Mouse (Mus musculus): ENCODE results near the gene Scnn1a.
"Not testable (repeated sequence)": the region's sequence is repeated elsewhere in the genome, so short reads cannot be mapped to it uniquely, and the experiment has no call there.

Gene Scnn1a

DNA sequence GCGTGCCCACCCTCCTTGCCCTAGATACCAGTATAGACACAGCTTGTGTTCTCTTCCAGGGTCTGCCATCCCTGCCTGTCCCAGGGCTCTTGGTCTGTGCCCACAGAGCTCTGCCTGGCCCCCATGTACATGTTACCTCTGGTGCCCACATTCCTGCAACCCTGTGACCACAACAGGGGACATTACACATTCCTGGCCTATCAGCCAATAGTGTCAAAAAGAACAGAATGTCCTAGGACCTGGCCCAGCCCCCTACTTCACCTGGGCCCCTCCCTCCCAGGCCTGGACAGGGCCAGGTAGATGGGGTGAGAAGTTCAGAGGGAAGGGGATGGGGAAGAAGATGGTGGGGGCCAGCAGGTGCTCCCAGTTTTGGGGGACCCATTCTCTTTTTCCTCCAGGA, at the start of gene Scnn1a:
TSS of gene Scnn1a (plus strand) at position 337 of the 400 bp plus-strand sequence.
- no peak for DNase-seq (ENCODE audit: low read depth in 2 of 2, low spot score in 2 of 2)

DNA sequence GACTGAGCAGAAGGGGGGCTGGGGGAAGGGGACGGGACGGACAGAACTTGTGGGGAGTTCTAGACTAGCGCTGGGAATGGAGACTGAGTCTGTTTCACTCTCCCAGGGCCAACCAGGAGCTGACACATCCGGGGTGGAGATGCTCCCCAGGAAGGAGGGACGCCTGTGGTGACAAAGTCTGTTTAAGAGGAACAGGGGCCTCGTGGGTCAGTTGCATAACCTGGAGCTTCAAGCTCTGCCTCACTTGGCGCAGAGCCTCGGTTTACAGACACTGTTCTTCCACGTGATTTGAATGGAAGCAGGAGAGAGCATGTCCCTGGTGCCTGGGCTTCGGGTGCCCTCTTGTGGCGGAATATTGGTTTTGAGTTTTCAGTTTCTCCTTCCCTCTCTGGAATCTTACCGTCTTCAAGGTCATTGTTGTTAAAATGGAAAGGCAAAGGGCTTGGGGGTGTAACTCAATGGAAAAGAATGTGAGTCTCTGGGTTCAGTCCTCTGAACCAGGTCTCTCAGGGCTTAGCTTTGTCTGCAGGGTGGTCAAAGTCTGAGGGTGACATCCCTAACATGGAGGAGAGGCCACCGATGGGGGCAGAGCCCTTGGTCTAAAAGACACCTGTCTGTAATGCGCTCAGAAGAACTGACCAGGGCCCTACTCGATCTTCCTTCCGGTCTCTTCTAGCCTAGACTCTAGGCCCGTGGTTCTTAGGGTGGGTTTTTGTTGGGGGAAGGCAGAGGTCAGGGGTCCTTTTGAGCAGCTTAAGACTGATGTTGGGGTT, 48.8 kb upstream of the Scnn1a start:
- DNase-seq (ENCODE audit: low read depth in 2 of 2, low spot score in 2 of 2): peak; percentile 82 to 90

DNA sequence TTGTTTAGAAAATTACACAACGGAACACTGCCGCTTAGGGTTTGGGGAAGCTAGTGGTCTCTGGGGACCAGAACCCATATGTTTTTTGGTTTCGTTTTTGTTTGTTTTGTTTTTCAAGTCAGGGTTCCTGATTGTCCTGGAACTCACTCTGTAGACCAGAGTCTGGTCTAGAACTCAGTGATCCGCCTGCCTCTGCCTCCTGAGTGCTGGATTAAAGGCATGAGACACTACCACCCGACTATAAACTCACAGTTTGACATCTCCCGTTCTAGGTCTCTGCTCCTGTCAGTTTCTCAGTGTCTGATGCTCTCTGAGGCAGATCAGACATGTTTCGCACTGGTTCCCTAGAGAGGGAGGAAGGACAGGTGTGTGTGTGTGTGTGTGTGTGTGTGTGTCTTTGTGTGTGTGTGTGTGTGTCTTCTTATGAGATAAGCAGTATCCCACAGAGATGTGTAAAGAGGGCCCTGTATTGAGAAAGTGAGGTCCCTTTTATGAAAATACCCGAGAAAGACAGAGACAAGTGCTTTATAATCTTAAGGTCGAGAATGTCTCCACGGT, 48.2 kb upstream of the Scnn1a start:
- no peak for DNase-seq (ENCODE audit: low read depth in 2 of 2, low spot score in 2 of 2)

DNA sequence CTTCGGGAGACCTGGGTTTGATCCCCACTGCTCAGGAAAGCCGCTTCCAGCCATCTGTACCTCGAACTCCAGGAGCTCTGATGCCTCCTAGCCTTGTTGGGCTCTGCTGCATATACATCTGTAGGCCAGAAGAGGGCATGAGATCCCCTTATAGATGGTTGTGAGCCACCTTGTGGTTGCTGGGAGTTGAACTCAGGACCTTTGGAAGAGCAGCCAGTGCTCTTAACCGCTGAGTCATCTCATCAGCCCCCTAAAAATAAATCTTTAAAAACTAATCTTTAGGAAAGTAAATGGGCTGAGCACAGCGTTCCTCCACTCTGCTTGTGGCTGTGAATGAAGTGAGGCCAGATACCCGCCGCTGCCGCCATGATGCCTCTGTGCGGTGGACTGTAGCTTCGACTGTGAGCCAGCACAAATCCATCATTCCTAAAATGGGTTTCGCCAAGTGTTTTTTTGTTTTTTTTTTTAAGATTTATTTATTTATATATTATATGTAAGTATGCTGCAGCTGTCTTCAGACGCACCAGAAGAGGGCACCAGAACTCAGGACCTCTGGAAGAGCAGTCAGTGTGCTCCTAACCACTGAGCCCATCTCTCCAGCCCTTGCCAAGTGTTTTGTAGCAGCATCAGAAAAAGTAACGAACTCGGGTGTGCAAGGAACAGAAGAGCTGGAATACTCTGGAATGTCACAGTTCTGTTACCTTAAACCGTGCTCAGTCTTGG, 45.5 kb upstream of the Scnn1a start:
- DNase-seq (ENCODE audit: low read depth in 2 of 2, low spot score in 2 of 2): no peak

DNA sequence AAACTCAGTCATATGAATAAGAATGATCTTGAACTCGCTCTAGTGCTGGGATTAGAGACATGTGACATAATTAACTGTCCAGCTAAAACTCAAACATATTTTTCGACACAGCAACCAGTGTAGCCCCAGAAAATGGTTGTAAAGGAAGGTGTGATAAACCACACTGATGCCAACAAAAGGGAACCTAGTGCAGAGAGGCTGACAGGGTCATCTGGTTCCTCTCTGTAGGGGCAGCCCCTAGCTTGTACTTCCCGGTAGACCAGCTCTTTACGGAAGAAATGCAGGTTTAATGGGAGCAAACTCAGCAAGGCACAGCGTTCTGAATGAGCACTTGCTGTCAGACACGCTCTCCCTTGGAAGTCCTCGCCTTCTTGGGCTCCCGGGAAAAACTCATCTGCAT, 40.7 kb upstream of the Scnn1a start:
- DNase-seq (ENCODE audit: low read depth in 2 of 2, low spot score in 2 of 2): no peak

DNA sequence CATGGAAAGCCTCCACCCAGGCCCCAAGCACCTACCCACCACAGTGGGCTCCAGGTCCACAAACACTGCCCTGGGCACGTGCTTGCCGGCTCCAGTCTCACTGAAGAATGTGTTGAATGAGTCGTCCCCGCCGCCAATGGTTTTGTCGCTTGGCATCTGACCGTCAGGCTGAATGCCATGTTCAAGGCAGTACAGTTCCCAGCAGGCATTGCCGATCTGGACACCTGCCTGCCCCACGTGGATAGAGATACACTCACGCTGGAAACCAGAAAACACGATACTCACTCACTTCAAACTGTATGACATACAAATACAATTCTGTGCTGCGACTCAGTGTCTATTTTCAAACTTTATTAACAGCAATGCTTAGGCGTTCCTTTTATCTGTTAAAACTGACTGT, 37.7 kb upstream of the Scnn1a start:
- not testable (repeated sequence) for DNase-seq (ENCODE audit: low read depth in 2 of 2, low spot score in 2 of 2)

DNA sequence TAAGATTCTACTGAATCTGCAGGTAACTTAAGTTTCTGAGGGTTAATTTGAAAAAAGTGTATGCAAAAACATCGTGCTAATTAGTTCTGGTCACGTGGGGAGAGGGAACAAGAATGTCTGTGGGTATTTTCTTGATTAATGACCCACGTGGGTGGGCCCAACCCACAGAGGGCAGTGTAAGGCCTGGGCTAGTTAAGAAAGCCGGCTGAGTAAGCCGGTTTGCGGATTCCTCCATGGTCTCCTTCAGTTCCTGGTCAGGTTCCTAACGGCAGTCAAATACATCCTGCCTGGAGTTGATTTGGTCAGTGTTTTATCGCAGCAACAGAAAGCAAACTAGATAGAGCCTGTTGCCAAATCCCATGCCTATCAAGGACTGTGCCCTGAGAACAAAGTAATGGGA, 36.2 kb upstream of the Scnn1a start:
- no peak for DNase-seq (ENCODE audit: low read depth in 2 of 2, low spot score in 2 of 2)

DNA sequence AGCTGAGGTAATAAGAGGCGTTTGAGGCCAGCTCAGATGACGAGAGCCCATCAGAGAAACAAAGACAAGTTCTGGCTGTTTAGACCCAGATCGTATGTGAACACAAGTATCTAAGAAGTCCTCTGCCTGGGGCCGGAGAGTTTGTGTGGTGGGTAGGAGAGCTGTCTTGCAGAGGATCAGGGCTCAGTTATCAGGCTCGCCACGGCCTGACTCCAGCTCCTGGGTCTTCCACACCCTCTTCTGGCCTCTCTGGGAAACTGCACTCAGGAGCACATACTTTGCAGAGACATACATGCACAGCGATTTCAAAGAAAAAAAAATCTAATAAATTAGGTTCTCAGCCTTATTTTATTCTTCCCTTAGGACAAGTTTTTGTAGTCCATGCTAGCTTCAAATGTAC, 35.7 kb upstream of the Scnn1a start:
- no peak for DNase-seq (ENCODE audit: low read depth in 2 of 2, low spot score in 2 of 2)

DNA sequence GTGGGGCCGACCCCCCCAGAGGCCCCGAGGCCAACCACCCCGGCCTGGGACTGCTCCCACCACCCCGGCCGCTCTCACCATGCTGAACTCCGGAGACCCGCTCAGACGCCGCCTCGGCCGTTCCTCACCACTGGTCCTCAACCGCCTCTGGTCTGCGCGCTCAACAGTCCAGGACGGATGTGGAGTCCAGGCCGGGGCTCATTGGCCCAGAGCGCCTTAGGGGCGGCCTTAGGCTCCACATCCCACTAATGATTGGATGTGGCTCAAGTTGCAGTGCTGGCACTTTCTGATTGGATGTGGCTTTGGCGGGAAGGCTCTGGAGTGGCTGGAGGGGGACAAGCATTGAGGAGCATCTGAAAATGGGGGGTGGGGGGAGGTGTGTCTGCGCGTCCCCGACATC, 34.6 kb upstream of the Scnn1a start, which contains the start of gene Tuba3a:
TSS of gene Tuba3a (minus strand) at position 153 of the 400 bp plus-strand sequence.
- DNase-seq (ENCODE audit: low read depth in 2 of 2, low spot score in 2 of 2): no peak

DNA sequence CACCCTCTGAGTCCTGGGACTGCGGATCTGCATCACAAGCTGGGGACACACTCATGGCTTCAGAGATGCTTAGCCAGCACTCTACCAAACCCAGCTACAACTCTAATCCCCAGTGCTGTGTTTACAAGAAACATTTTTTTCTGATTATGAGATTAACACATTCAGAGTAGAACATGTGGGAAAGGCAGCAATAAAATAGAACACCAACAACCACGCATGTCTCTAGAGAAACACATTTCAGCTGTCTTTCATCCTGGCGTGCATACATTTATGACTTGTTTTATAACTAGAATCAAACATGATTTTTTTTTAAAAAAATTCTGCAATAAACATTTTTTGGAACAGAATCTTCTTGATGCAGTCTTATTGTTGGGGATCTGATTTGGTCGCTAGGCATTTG, 33.5 kb upstream of the Scnn1a start:
- DNase-seq (ENCODE audit: low read depth in 2 of 2, low spot score in 2 of 2): no peak

DNA sequence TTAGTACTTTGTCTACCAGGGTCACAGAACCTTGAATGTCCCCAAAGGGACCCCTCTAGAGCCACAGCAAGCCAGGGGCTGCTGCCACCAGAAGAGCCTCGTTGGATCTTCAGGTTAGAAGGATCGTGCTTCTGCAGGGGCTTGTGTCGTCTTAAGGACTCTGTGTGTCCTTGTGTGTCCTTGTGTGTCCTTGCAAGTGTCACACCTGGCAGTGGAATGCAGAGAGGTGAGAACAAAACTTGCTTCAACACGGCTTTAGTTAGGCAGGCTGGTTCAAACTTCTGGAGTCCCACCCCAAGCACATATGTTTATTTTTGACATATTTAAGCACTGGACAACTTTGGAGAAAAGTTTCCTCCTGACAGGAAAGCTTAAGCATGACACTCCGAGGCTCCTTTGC, 31.7 kb upstream of the Scnn1a start:
- DNase-seq (ENCODE audit: low read depth in 2 of 2, low spot score in 2 of 2): no peak

DNA sequence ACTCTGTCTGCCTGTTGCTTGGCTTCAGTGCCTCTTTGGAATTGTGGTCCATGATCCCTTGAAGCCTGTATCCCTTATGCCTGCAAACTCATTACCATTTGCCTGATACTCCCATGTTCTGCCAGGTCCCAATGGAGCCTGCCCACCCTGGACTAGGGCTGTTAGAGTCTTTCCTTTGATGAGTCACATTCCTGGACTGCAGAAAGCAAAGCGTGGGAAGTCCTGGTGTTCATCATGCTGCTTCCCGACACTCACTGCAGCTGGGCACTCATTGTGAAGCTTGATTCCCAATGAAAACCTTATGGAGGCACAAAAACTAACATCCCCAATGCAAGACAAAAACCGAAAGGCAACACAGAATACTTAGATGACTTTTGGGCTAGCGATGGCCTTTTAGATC, 29.1 kb upstream of the Scnn1a start:
- no peak for DNase-seq (ENCODE audit: low read depth in 2 of 2, low spot score in 2 of 2)

DNA sequence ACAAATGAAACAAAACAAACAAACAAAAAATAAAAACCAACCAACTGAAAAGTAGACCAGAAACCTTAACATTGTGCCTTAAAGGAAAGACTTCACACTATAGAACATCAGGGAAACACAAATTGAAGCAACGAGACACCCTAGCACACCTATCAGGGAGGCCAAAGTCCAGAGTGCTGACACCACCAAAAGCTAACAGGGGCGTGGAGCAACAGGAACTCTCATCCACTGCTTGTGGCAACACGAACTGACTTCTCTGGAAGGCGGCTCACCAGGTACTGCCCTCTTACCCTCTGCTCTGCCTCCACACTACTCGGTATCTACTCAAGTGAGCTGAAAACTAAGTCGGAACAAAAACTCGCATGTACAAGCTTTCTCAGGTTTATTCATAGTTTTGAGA, 28.2 kb upstream of the Scnn1a start:
- DNase-seq (ENCODE audit: low read depth in 2 of 2, low spot score in 2 of 2): no peak

DNA sequence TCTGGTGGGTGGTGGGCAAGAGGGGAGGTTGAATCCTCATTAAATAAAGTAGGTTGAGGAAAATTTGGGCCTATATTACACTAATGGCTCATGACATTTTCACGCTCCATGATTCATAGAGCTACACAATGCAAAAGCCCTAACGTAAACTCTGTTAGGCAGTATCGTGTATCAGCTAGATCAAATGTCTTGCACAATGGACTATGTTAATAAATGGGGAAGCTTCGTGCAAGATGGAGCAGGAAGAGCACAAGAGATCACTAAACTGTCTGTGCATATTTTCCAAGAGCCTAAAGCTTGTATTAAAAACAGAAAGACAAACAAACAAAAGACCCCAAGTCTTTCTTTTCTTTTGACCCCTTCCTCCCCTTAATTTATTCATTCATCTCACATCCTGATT, 26.4 kb upstream of the Scnn1a start:
- DNase-seq (ENCODE audit: low read depth in 2 of 2, low spot score in 2 of 2): no peak

DNA sequence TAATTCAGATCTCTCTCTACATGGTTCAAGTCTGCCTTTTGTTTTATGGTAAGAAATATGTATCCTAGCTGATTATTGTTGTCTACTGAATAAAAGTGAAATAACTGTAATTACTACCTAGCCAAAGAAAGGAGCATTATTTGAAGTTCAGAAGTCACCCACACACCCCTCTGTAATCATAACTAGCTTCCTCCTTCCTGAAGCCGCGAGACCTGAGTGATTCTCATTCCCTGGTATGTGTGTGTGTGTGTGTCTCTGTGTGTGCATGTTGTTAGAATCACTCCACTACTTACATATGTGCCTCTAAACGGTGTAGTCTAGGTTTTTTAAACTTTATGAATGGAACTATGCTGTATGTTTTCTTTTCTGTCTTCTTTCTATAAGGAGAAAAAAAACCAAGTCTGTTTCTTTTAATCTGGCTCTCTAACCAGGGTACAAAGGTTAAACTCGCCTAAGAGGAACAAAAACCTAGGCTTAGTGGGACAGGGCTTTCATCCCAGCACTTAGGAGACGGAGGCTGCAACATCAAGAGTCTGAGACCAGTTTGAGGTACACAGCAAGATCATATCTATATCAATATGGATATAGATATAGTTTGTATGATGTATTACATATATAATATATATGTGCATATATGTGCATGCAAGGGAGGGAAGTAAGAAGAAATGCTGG, 23.2 kb upstream of the Scnn1a start:
- DNase-seq (ENCODE audit: low read depth in 2 of 2, low spot score in 2 of 2): no peak

DNA sequence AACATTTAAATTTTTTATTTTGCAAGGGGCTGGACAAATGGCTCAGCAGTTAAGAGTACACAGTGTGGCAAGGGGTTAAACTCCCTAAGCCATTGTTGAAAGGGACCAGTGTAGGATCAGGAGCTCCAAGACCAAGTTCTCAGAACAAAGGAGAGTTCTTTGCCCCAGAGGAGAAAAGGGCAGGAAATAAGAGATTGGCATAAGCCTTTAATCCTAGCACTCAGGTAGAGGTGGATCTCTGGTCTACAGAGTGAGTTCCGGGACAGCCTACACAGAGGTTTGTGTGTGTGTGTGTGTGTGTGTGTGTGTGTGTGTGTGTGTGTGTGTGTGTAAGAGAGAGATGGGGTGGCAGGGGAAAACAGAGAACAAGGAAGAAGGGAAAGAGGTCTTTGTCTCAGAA, 19.5 kb upstream of the Scnn1a start:
- no peak for DNase-seq (ENCODE audit: low read depth in 2 of 2, low spot score in 2 of 2)

DNA sequence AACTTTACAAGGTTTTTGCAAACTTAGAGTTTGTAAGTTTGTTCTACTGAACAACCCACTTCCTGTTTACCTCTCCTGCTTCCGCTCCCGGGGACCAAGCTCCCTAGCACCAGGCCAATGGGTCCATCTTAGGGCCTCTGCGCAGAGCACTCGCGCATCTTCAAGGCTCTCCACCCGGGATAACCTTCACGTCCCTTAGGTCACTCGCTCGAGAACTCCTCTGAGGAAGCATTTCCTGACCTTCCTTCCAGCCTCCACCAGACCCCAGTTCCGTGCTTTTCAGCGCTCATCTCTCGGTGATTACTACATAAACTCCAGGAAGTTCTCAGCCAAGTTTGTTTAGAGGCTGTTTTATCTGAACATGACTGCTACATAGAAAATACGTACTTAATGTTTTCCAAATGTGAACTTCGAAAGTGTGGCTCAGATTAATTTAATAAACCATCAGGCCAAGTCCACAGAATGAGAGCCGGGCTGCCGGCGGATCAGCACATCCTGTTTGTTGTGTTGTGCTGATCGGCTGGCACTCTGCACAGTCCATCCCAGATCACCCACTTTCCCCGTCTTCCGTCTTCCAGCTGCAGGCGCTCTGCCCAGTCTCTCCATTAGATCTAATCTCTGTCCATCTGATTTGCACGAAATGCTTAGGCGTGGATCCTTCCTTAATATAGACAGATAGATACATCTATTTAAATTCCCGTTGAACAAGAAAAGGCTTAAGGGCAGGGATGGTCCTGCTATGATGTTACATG, 18.1 kb upstream of the Scnn1a start:
- no peak for DNase-seq (ENCODE audit: low read depth in 2 of 2, low spot score in 2 of 2)

DNA sequence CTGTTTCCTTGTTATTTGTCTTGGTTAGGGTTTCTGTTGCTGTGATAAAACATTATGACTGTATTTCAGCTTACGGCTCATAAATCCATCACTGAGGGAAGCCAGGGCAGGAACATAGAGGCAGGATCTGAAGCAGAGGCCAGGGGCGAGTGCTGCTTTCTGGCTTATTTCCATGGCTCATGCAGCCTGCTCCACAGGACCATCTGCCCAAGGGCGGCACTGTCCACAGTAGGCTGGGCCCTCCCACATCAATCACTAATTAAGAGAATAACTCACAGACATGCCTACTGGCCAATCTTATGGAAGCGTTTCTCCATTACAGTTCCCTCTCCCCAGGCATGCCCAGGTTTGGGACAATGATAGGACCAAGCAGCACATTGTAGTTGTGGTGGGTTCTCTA, 17.2 kb upstream of the Scnn1a start:
- DNase-seq (ENCODE audit: low read depth in 2 of 2, low spot score in 2 of 2): no peak

DNA sequence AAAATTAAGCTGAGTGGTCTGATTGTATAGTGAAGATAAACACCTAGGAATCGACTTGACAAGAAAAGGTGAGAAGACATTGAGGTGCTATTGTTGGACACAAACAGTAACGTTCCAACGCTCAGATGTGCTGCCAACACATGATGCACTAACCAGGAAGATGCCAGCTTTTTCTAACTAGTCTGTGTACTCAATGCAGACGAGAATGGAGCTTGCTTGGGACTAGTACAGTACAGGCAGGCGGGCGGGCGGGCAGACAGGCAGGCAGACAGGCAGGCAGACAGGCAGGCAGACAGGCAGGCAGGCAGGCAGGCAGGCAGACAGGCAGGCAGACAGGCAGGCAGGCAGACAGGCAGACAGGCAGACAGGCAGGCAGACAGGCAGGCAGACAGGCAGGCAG, 16.1 kb upstream of the Scnn1a start:
- not testable (repeated sequence) for DNase-seq (ENCODE audit: low read depth in 2 of 2, low spot score in 2 of 2)

DNA sequence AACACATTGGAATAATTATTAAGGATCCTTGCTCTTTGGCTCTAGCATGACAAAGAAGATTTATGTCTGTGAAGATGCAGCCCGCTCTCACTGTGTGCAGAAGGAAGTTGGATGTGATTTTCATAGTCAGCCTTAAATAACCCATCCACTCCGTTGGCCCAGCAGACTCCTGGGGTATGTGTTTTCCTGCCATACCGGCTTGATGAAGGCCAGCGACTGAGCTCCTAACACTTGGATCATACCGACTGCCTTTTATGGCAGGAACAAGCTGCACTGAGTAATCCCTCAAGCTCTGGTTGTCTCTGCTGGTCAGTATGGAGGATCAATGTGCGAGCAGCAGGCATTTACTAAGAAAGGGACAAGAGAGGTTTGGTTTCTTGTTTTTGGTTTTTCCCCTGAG, 15.0 kb upstream of the Scnn1a start:
- DNase-seq (ENCODE audit: low read depth in 2 of 2, low spot score in 2 of 2): no peak

DNA sequence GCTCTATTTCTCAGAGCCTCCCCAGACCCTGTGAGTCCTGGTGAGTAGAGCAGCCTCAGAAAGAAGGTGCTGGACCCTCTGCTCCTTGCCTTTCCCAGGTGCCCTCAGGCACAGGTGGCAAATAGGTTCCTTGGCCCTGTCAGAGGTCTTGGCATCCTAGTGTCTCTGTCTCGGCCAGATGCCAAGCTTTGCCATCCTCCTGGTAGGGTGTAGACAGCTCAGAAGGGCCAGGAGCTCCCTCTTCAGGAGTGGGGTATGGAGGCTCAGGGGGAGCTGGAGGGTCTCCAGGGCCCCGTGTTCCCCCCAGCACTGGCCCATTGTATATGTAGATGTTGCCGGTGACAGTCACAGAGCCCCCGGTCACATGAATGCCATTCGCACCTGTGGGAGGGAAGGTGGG, 13.4 kb upstream of the Scnn1a start:
- DNase-seq (ENCODE audit: low read depth in 2 of 2, low spot score in 2 of 2): no peak

Data from CD8-positive naive resting alpha-beta T cell, adult 2 months (primary cell).